Mouse (Mus musculus) CH12.LX (cell line): ENCODE results near the gene Fam207a. TPM values are rescaled to one million over a fixed set of nuclear protein-coding genes. Genes with fewer than 3 reads are reported as not detected.
A peak's percentile ranks its signal among the peaks of the same experiment; 100 is the strongest.

Experiments
- DNase-seq: peaks from one replicate; pipeline ENCODE4 v3.0.0-alpha.2; 2013; ENCODE audit errors: extremely low read depth
- H3K27ac ChIP-seq: 2 replicates; pipeline ENCODE4 v1.5.1; 2012; ENCODE audit warnings: low read depth, mild to moderate bottlenecking, control low read depth, moderate library complexity; ENCODE audit not compliant: insufficient read depth
- H3K27me3 ChIP-seq: replicated peaks from 2 replicates; pipeline ENCODE3; 2012; ENCODE audit warnings: inconsistent platforms
- H3K36me3 ChIP-seq, 2 experiments: replicated peaks in 1 of 2; 2 replicates each; pipeline versions ENCODE3 to v1.6.1; 2012; ENCODE audit warnings: inconsistent platforms in 1 of 2, low read length in 1 of 2, mild to moderate bottlenecking in 1 of 2, mixed read lengths in 1 of 2, moderate library complexity in 1 of 2; ENCODE audit not compliant: control insufficient read depth in 1 of 2, insufficient read depth in 1 of 2
- H3K4me1 ChIP-seq, 2 experiments: 2 replicates each; pipeline ENCODE4 v1.6.1; 2012; ENCODE audit warnings: inconsistent platforms in 1 of 2, moderate library complexity in 1 of 2; ENCODE audit not compliant: insufficient read depth in 2 of 2, control insufficient read depth in 1 of 2
- H3K4me2 ChIP-seq: 2 replicates; pipeline ENCODE4 v1.6.1; 2012; ENCODE audit warnings: low read depth, mild to moderate bottlenecking, control low read depth; ENCODE audit not compliant: poor library complexity, insufficient read depth, severe bottlenecking
- H3K4me3 ChIP-seq, 3 experiments: fragments of 150-350 bp in 1 of 3; sonication (generic) in 1 of 3; replicated peaks in 1 of 3; 2 replicates each; pipeline versions ENCODE3 to v1.5.1; 2011 to 2012; ENCODE audit warnings: low read depth in 2 of 3, low read length in 2 of 3, mild to moderate bottlenecking in 2 of 3, moderate library complexity in 2 of 3, control low read depth in 1 of 3, improper control_type of control experiment in 1 of 3, inconsistent platforms in 1 of 3, mixed read lengths in 1 of 3; ENCODE audit not compliant: poor library complexity in 1 of 3
- H3K79me2 ChIP-seq: replicated peaks from 2 replicates; pipeline ENCODE4 v1.6.1; 2012; ENCODE audit warnings: mild to moderate bottlenecking, moderate library complexity; ENCODE audit not compliant: control insufficient read depth, poor library complexity, insufficient read depth, severe bottlenecking; ENCODE audit errors: extremely low read depth
- H3K9ac ChIP-seq: 2 replicates; pipeline ENCODE4 v1.6.1; 2012; ENCODE audit warnings: low read depth, mild to moderate bottlenecking, control low read depth, moderate library complexity; ENCODE audit not compliant: insufficient read depth
- H3K9me3 ChIP-seq: replicated peaks from 2 replicates; pipeline ENCODE3; 2012; ENCODE audit warnings: low read length, inconsistent platforms, mixed read lengths
- BHLHE40 ChIP-seq: IDR thresholded peaks from 2 replicates; pipeline ENCODE4 v1.6.1; 2011; ENCODE audit warnings: mild to moderate bottlenecking, low read depth, low read length, improper control_type of control experiment
- CHD1 ChIP-seq: IDR thresholded peaks from 2 replicates; pipeline ENCODE4 v1.6.1; 2012; ENCODE audit warnings: low read depth, low read length, improper control_type of control experiment, inconsistent platforms
- CTCF ChIP-seq, 2 experiments: IDR thresholded peaks in 1 of 2; conservative IDR thresholded peaks in 1 of 2; 2 replicates each; pipeline ENCODE4 v1.5.1; 2011 to 2012; ENCODE audit warnings: low read depth in 2 of 2, low read length in 2 of 2, improper control_type of control experiment in 1 of 2, inconsistent platforms in 1 of 2, mild to moderate bottlenecking in 1 of 2, moderate library complexity in 1 of 2
- EP300 ChIP-seq: IDR thresholded peaks from 2 replicates; pipeline ENCODE4 v1.6.1; 2011; ENCODE audit warnings: low read length, improper control_type of control experiment
- ETS1 ChIP-seq: conservative IDR thresholded peaks from 2 replicates; pipeline ENCODE4 v1.6.1; 2012; ENCODE audit warnings: low read depth, mild to moderate bottlenecking, inconsistent platforms, low read length, improper control_type of control experiment, moderate library complexity
- IRF4 ChIP-seq: IDR thresholded peaks from 2 replicates; pipeline ENCODE4 v1.6.1; 2014; ENCODE audit warnings: low read depth, mild to moderate bottlenecking, inconsistent platforms, low read length, improper control_type of control experiment
- JUN ChIP-seq: IDR thresholded peaks from 2 replicates; pipeline ENCODE4 v1.6.1; 2011; ENCODE audit warnings: low read depth, mild to moderate bottlenecking, low read length, improper control_type of control experiment, moderate library complexity; ENCODE audit not compliant: insufficient read depth
- PAX5 ChIP-seq: IDR thresholded peaks from 2 replicates; pipeline ENCODE4 v1.6.1; 2012; ENCODE audit warnings: low read length, inconsistent platforms, mixed read lengths
- POLR2A ChIP-seq: IDR thresholded peaks from 2 replicates; pipeline ENCODE4 v1.6.1; 2011; ENCODE audit warnings: low read depth, mild to moderate bottlenecking, improper control_type of control experiment, low read length
- RAD21 ChIP-seq: IDR thresholded peaks from 2 replicates; pipeline ENCODE4 v1.6.1; 2011; ENCODE audit warnings: low read depth, mild to moderate bottlenecking, low read length, improper control_type of control experiment, moderate library complexity
- SIN3A ChIP-seq: IDR thresholded peaks from 2 replicates; pipeline ENCODE4 v1.6.1; 2012; ENCODE audit warnings: low read length, improper control_type of control experiment, inconsistent platforms
- TBP ChIP-seq: conservative IDR thresholded peaks from 2 replicates; pipeline ENCODE4 v1.6.1; 2011; ENCODE audit warnings: low read depth, low read length, improper control_type of control experiment
- UBTF ChIP-seq: IDR thresholded peaks from 2 replicates; pipeline ENCODE4 v1.6.1; 2012; ENCODE audit warnings: low read depth, mild to moderate bottlenecking, inconsistent platforms, low read length, improper control_type of control experiment, moderate library complexity
- USF1 ChIP-seq: IDR thresholded peaks from 2 replicates; pipeline ENCODE4 v1.6.1; 2014; ENCODE audit warnings: low read depth, mild to moderate bottlenecking, inconsistent platforms, low read length, improper control_type of control experiment
- dilution Hi-C: fragments of 300-500 bp; cut with MboI; formaldehyde crosslinking; loops from 2 replicates; pipeline ENCODE4 v1.14.3; 2020; ENCODE audit warnings: low sequenced_read_pairs; ENCODE audit not compliant: extremely low pct_unique_long_range_greater_than_20kb, extremely low pct_ligation_motif_present
- in situ Hi-C: fragments of 300-500 bp; cut with MboI; formaldehyde crosslinking; loops from 3 replicates; pipeline ENCODE4 v1.14.3; 2019; ENCODE audit warnings: low sequenced_read_pairs, low pct_ligation_motif_present, low pct_unique_long_range_greater_than_20kb, mixed read lengths
- polyA plus RNA-seq: library from polyadenylated mRNA; unstranded; fragments of >175 nt; gene quantifications from 2 replicates; pipeline ENCODE4 v1.2.1, GENCODE M21; 2012; ENCODE audit warnings: low read depth; ENCODE audit not compliant: insufficient read length
- total RNA-seq, 2 experiments: library from RNA; depleted of rRNA; stranded (reverse); fragments of 300-350 nt in 1 of 2; fragments of >200 nt in 1 of 2; gene quantifications; 2 replicates each; pipeline ENCODE4 v1.2.3; 2012 to 2014

The Fam207a gene
- total and polyA plus RNA-seq, 3 experiments = 43.1 to 65.4 (median 46.1) TPM

GRCm38 (mm10) chr10:77447755-77448154 lies 67.8 kb downstream of the Fam207a start:
- dilution Hi-C loops = no loop called here
- Histone ChIP-seq H3K4me3 (no peak overlapping the region), H3K36me3 (no peaks in the 10 kb centered on the region), H3K9ac (no peak overlapping the region), H3K27me3 (peaks cover 39% of the 10 kb centered on the region), H3K79me2 (no peaks in the 10 kb centered on the region), H3K4me2 (no peak overlapping the region), H3K27ac (no peak overlapping the region), H3K4me1 (peaks cover 0 to 3% of the 10 kb centered on the region in 2 experiments; a peak in 1 of 4 replicates), H3K9me3 (peaks cover 10% of the 10 kb centered on the region)
- in situ Hi-C loops = no loop called here
- no peak for DNase-seq
- TF ChIP-seq TBP = no peak
- no peak for TF ChIP-seq SIN3A
- no peak for TF ChIP-seq UBTF
- no peak for TF ChIP-seq ETS1
- TF ChIP-seq BHLHE40 = no peak
- no peak for TF ChIP-seq CHD1
- no peak for TF ChIP-seq EP300
- TF ChIP-seq IRF4 = no peak
- no peak for TF ChIP-seq PAX5

- Histone ChIP-seq H3K4me1 (peaks cover 0 to 3% of the 10 kb centered on the region in 2 experiments; a peak in 2 of 4 replicates), H3K4me2 (no peak overlapping the region), H3K79me2 (no peaks in the 10 kb centered on the region), H3K27me3 (peaks cover 10% of the 10 kb centered on the region), H3K36me3 (no peaks in the 10 kb centered on the region)
- dilution Hi-C loops = no loop called here
- in situ Hi-C loops = no loop called here
- TF ChIP-seq CTCF (conservative IDR thresholded peaks at IDR 0.05 in 1 of 2, IDR thresholded peaks at IDR 0.05 in 1 of 2; ENCODE audit: low read depth in 2 of 2, low read length in 2 of 2) (peak in 1 of 2 experiments; percentile 34; a peak in 1 of 4 replicates), EP300 (no peak)
- TF ChIP-seq, all 38 proteins: peak for 1
- DNase-seq = no peak
- Histone ChIP-seq H3K9me3 (peaks cover 9% of the 10 kb centered on the region), H3K4me3 (no peak overlapping the region), H3K27ac (no peak overlapping the region), H3K9ac (no peak overlapping the region)
Measured at GRCm38 (mm10) chr10:77442250-77442649, 73.3 kb downstream of the Fam207a start.

GRCm38 (mm10) chr10:77441812-77442211 lies 73.8 kb downstream of the Fam207a start:
- Histone ChIP-seq H3K27me3 (peaks cover 7% of the 10 kb centered on the region), H3K4me1 (peaks cover 0 to 3% of the 10 kb centered on the region in 2 experiments; a peak in 2 of 4 replicates), H3K4me3 (no peak overlapping the region), H3K27ac (no peak overlapping the region), H3K9ac (no peak overlapping the region), H3K36me3 (no peaks in the 10 kb centered on the region), H3K79me2 (no peaks in the 10 kb centered on the region), H3K4me2 (no peak overlapping the region), H3K9me3 (peaks cover 9% of the 10 kb centered on the region)
- in situ Hi-C loops (no loop called here), dilution Hi-C loops (no loop called here)
- no peak for DNase-seq
- TF ChIP-seq ETS1 (no peak), RAD21 (no peak), USF1 (no peak), BHLHE40 (no peak), IRF4 (no peak), JUN (no peak), POLR2A (no peak)
